Mouse (Mus musculus): ENCODE measurements around the gene Ppil3.

Gene Ppil3

GRCm38 (mm10) chr1:58409553-58410197 lies 35.6 kb downstream of the Ppil3 start:
- DNase-seq (ENCODE audit: low spot score): no peak

- DNase-seq (ENCODE audit: low spot score): no peak
Observed at GRCm38 (mm10) chr1:58408141-58408540, 37.1 kb downstream of the Ppil3 start.

- DNase-seq (ENCODE audit: low spot score): no peak
Observed at GRCm38 (mm10) chr1:58407321-58407720, 38.0 kb downstream of the Ppil3 start.

- no peak for DNase-seq (ENCODE audit: low spot score)
Observed at GRCm38 (mm10) chr1:58403745-58404144, 41.5 kb downstream of the Ppil3 start.

- DNase-seq (ENCODE audit: low spot score): no peak
Observed at GRCm38 (mm10) chr1:58401396-58401795, 43.9 kb downstream of the Ppil3 start.

GRCm38 (mm10) chr1:58397731-58398130 lies 47.6 kb downstream of the Ppil3 start:
- no peak for DNase-seq (ENCODE audit: low spot score)

- DNase-seq (ENCODE audit: low spot score): no peak
Observed at GRCm38 (mm10) chr1:58396179-58396578, 49.1 kb downstream of the Ppil3 start.

GRCm38 (mm10) chr1:58395341-58395740 lies 49.9 kb downstream of the Ppil3 start:
- DNase-seq (ENCODE audit: low spot score): no peak

- DNase-seq (ENCODE audit: low spot score): peak; percentile 43
Observed at GRCm38 (mm10) chr1:58393284-58394195, 51.7 kb downstream of the Ppil3 start.

GRCm38 (mm10) chr1:58392652-58393283 lies 52.5 kb downstream of the Ppil3 start, which contains the start of gene Bzw1:
Gene Bzw1 (plus strand): TSS chr1:58392898.
- peak; percentile 90 for DNase-seq (ENCODE audit: low spot score)

GRCm38 (mm10) chr1:58392268-58392651 lies 53.0 kb downstream of the Ppil3 start:
- DNase-seq (ENCODE audit: low spot score): no peak

GRCm38 (mm10) chr1:58391421-58392267 lies 53.6 kb downstream of the Ppil3 start:
- DNase-seq (ENCODE audit: low spot score): no peak

- DNase-seq (ENCODE audit: low spot score): no peak
Observed at GRCm38 (mm10) chr1:58382586-58383281, 62.6 kb downstream of the Ppil3 start.
